Mouse (Mus musculus): ENCODE data around the gene Ttc23l. TPM values are rescaled to one million over a fixed set of nuclear protein-coding genes. Genes with fewer than 3 reads are reported as not detected.
"Not testable (repeated sequence)": the region's sequence is repeated elsewhere in the genome, so short reads cannot be mapped to it uniquely, and the experiment has no call there.

Gene Ttc23l
- polyA plus RNA-seq, 1 experiment from 2014 or later: not detected

DNA sequence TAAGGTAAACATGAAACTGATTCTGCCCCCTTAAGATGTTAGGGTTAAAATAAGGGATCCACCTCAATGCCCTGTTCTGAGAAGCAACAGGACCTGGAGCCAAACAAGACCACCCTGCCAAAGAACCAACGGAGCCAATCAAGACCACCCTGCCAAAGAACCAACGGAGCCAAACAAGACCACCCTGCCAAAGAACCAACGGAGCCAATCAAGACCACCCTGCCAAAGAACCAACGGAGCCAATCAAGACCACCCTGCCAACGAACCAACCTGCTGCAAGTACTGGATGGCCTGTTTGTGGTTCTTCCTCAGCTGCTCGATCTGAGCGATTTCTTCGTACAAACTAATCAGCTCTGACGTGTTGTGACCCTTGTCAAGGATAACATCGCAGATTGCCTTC, 25.1 kb downstream of the Ttc23l start:
- H3K36me3 ChIP-seq (ENCODE audit: insufficient read depth, low read length); H3K9me3 ChIP-seq (ENCODE audit: low read length); H3K4me2 ChIP-seq (replicated peaks; ENCODE audit: low read depth, low read length); ATAC-seq (ENCODE audit: low FRiP score, low TSS enrichment); H3K27me3 ChIP-seq (ENCODE audit: insufficient read depth, low read length); H3K4me1 ChIP-seq (ENCODE audit: insufficient read depth, low read length); H3K9ac ChIP-seq (replicated peaks; ENCODE audit: low read length); H3K4me3 ChIP-seq (ENCODE audit: low read length); H3K27ac ChIP-seq (ENCODE audit: low read length): not testable (repeated sequence)
- WGBS: 84% methylated on average over 10 of the region's 10 CpGs

DNA sequence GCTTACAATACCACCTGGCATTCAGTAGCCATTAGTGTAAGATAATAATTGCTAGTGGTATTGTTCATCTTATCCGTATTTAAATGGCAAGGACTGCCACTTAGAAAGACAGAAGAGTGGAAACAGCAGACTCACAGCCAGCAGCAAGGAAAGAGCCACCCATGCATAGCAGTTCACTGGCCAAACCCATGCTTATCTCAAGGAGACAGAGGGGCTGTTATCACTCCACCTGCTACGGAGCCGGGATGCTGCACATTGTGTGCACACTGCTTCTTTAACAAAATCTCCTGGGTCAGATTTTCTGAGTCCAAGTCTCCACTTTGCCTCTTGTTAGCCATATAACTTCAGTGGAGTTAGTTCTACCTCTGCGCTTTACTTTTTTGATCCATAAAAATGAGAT, 27.1 kb downstream of the Ttc23l start:
- H3K4me1 ChIP-seq (ENCODE audit: insufficient read depth, low read length): no peaks in the 10 kb centered on the region
- WGBS: 88% methylated on average over 4 of the region's 4 CpGs
- ATAC-seq (ENCODE audit: low FRiP score, low TSS enrichment): no peak
- H3K27ac ChIP-seq (ENCODE audit: low read length): no peak overlapping the region
- no peak overlapping the region for H3K9ac ChIP-seq (replicated peaks; ENCODE audit: low read length)
- no peaks in the 10 kb centered on the region for H3K27me3 ChIP-seq (ENCODE audit: insufficient read depth, low read length)
- no peak overlapping the region for H3K4me2 ChIP-seq (replicated peaks; ENCODE audit: low read depth, low read length)
- H3K4me3 ChIP-seq (ENCODE audit: low read length): no peak overlapping the region
- no peaks in the 10 kb centered on the region for H3K36me3 ChIP-seq (ENCODE audit: insufficient read depth, low read length)
- no peaks in the 10 kb centered on the region for H3K9me3 ChIP-seq (ENCODE audit: low read length)

DNA sequence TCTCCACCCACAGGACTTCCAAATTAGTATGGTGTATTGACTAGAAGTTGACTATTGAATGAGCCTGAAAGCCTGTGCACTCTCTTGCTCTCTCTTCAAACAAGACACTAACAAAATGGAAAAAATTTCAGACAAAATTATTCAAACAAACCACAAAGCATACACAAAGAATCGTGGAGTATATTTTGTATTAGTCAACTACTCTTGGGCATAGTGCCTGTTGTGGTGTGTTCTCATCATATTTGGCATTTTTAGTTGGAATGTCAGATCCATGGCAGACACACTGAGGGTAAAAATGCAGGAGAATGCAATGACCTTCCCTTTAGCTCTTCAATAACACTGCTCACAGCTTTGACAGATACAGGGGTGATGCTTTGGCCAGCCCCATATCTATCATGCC, 32.6 kb downstream of the Ttc23l start:
- WGBS: 79% methylated on average over 1 of the region's 1 CpGs
- Histone ChIP-seq H3K4me2 (replicated peaks; ENCODE audit: low read depth, low read length) (no peak overlapping the region), H3K36me3 (ENCODE audit: insufficient read depth, low read length) (no peaks in the 10 kb centered on the region), H3K4me1 (ENCODE audit: insufficient read depth, low read length) (no peaks in the 10 kb centered on the region), H3K4me3 (ENCODE audit: low read length) (no peak overlapping the region), H3K9ac (replicated peaks; ENCODE audit: low read length) (no peak overlapping the region), H3K27ac (ENCODE audit: low read length) (no peak overlapping the region), H3K27me3 (ENCODE audit: insufficient read depth, low read length) (no peaks in the 10 kb centered on the region; the same call in 1 of the 2 replicates), H3K9me3 (ENCODE audit: low read length) (no peaks in the 10 kb centered on the region)
- no peak for ATAC-seq (ENCODE audit: low FRiP score, low TSS enrichment)

DNA sequence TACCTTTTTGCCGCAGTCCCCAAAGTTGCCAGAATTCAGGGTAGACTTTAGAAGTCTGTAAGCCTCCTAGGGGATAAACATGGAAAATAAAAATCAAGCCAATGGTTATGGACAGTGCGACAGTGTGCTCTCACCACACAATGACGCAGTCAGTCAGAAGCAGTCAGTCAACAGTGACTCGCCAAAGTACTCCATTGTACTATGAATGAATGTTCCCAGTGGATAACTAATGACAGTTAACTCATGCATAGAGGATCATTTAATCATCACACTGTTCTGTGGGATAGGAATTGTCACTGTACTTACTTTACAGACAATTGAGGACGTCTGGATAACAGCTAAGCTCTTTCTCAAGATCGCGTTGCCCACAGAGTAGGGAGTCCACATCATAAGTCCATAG, 43.3 kb downstream of the Ttc23l start:
- no peaks in the 10 kb centered on the region for H3K27me3 ChIP-seq (ENCODE audit: insufficient read depth, low read length)
- H3K4me1 ChIP-seq (ENCODE audit: insufficient read depth, low read length): no peaks in the 10 kb centered on the region
- H3K4me3 ChIP-seq (ENCODE audit: low read length): no peak overlapping the region
- H3K27ac ChIP-seq (ENCODE audit: low read length): no peak overlapping the region
- no peak for ATAC-seq (ENCODE audit: low FRiP score, low TSS enrichment)
- H3K9ac ChIP-seq (replicated peaks; ENCODE audit: low read length): no peak overlapping the region
- no peaks in the 10 kb centered on the region for H3K36me3 ChIP-seq (ENCODE audit: insufficient read depth, low read length)
- no peak overlapping the region for H3K4me2 ChIP-seq (replicated peaks; ENCODE audit: low read depth, low read length)
- 86% methylated on average over 7 of the region's 7 CpGs for WGBS
- H3K9me3 ChIP-seq (ENCODE audit: low read length): no peaks in the 10 kb centered on the region

DNA sequence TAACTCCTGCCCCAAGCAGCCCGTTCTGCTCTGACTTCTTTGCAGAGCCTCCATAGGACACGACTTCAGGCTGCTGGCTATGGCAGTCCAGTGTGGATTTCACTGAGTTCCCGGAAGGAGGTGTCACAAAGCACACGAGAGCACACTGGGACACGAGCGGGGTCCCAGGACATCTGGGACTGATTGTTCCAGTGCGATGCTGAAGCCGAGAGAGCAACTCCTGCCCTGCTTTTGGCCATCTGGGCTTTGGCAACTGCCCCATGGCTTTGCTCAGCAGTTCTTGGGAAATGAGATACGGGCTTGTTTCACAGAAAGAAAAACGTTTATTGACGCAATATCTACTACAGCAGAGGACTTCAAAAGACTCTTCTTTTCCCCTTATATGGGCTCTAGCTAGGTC, 52.4 kb downstream of the Ttc23l start:
- Histone ChIP-seq H3K4me1 (ENCODE audit: insufficient read depth, low read length) (0 out of 2 replicates have a peak, but pooled peaks cover 3% of the 10 kb centered on the region), H3K27me3 (ENCODE audit: insufficient read depth, low read length) (no peaks in the 10 kb centered on the region), H3K4me3 (ENCODE audit: low read length) (no peak overlapping the region), H3K27ac (ENCODE audit: low read length) (no peak overlapping the region), H3K36me3 (ENCODE audit: insufficient read depth, low read length) (no peaks in the 10 kb centered on the region), H3K9me3 (ENCODE audit: low read length) (no peaks in the 10 kb centered on the region), H3K4me2 (replicated peaks; ENCODE audit: low read depth, low read length) (no peak overlapping the region), H3K9ac (replicated peaks; ENCODE audit: low read length) (no peak overlapping the region)
- ATAC-seq (ENCODE audit: low FRiP score, low TSS enrichment): no peak
- WGBS: 27% methylated on average over 11 of the region's 11 CpGs

DNA sequence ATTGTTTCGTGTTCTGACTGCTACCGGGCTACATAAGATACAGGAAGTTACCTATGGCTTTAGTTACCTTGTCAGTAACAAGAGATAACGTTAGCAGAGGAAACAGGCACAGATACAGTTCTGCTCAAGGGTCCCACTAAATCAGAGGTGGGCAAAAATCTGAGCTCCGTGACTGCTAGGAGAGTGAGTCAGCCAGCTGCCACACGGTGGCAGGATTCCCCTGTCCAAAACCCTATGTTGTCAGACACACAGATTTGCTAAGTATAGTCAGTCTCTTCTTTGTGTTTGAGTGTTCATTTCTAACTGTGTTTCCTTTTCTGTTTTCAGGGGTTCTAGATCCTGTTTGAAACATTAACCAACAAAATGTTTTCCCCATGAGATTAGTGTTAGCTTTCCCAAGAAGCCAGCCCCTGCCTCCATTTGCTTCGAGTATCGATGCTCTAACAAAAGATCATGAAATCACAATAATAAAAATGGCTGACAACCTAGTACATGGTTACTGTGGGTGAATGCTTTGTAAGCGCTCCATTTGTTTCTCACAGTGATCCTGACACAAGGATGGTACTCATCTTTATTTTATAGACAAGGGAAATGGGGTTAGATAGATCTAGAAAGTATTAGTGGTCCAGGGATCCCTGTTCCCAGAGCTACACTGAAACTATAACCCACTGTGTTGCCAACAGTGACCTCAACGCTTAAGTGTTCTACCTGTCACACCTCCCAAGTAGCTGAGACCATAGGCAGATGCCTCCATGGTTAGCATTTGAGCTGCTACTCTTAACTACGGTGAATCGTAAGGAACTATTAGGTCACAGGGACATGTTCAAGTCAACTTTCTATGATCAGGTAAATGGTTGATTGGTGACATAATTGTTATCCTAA, 57.4 kb downstream of the Ttc23l start:
- ATAC-seq (ENCODE audit: low FRiP score, low TSS enrichment): peak; percentile 31; the same call in 1 of the 2 replicates

DNA sequence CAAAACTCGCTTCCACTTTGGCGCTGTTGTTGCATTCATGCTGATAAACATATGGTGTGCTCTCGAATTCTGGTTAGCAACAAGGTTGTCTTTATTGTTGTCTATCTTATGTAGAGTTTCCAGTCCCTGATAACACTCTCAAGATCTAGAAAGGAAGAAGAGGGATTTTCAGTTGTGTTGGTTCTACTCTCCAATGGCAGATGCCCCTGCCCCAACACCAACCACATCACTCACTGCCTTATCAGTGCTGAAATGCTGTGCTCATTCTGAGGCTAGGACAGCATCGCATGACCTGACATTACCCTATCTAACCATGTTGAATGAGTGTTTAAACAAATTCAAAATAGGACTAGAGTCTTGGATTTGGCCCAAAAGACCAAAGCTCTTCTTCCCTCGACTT, 58.4 kb downstream of the Ttc23l start:
- Histone ChIP-seq H3K9ac (replicated peaks; ENCODE audit: low read length) (no peak overlapping the region), H3K4me2 (replicated peaks; ENCODE audit: low read depth, low read length) (no peak overlapping the region), H3K27ac (ENCODE audit: low read length) (no peak overlapping the region), H3K9me3 (ENCODE audit: low read length) (no peaks in the 10 kb centered on the region), H3K4me3 (ENCODE audit: low read length) (no peak overlapping the region), H3K4me1 (ENCODE audit: insufficient read depth, low read length) (no peaks in the 10 kb centered on the region), H3K27me3 (ENCODE audit: insufficient read depth, low read length) (no peaks in the 10 kb centered on the region), H3K36me3 (ENCODE audit: insufficient read depth, low read length) (peaks cover 6% of the 10 kb centered on the region; the same call in 1 of the 2 replicates)
- no peak for ATAC-seq (ENCODE audit: low FRiP score, low TSS enrichment)
- 83% methylated on average over 5 of the region's 5 CpGs for WGBS

More for the DNA sequence above, 57.4 kb downstream of the Ttc23l start:
- H3K4me2 ChIP-seq (replicated peaks; ENCODE audit: low read depth, low read length): no peak overlapping the region
- H3K27ac ChIP-seq (ENCODE audit: low read length): no peak overlapping the region
- no peaks in the 10 kb centered on the region for H3K9me3 ChIP-seq (ENCODE audit: low read length)
- H3K4me1 ChIP-seq (ENCODE audit: insufficient read depth, low read length): 0 out of 2 replicates have a peak, but pooled peaks cover 2% of the 10 kb centered on the region
- H3K4me3 ChIP-seq (ENCODE audit: low read length): no peak overlapping the region
- peaks cover 3% of the 10 kb centered on the region; the same call in 1 of the 2 replicates for H3K36me3 ChIP-seq (ENCODE audit: insufficient read depth, low read length)
- no peak overlapping the region for H3K9ac ChIP-seq (replicated peaks; ENCODE audit: low read length)
- 57% methylated on average over 11 of the region's 11 CpGs for WGBS
- H3K27me3 ChIP-seq (ENCODE audit: insufficient read depth, low read length): no peaks in the 10 kb centered on the region

DNA sequence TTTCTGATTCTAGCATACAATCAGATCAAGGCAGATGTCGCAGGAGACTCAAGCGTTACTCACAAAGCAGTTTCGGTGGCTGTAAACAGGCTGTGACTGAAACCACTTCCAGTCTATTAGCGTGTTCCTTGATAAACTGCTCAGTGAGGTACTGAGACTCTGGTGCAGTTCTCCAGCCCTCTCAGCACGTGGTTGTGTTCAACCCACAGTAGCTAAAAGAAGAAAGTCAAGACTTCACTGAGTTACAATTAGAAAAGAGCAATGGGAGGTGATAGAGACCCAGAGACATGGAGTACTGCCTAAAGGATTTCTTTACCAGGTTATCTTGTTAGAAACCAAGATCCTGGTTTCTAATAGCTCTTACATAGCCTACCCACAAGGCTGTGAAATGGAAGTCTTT, 58.9 kb downstream of the Ttc23l start:
- H3K4me1 ChIP-seq (ENCODE audit: insufficient read depth, low read length): no peaks in the 10 kb centered on the region
- peaks cover 6% of the 10 kb centered on the region; the same call in 1 of the 2 replicates for H3K36me3 ChIP-seq (ENCODE audit: insufficient read depth, low read length)
- ATAC-seq (ENCODE audit: low FRiP score, low TSS enrichment): no peak

DNA sequence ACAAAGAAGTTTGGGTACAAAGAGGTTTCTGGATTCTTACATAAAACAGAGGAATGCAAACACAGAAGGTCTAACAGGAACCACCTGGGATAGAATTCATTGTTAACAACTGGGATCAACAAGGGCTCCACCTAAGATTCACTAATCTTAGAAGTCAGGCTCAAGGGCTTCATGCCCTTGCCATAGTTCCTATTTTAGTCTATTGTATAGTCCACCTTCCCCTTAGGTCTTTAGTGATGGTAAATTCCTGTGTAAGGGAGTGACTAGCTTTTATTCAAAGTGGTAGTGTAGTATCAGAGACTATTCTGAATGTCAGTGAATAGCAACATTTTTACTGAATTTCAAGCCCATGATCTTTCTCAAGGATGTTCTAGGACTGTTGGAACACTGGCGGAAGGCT, 61.8 kb downstream of the Ttc23l start:
- H3K9me3 ChIP-seq (ENCODE audit: low read length); H3K4me3 ChIP-seq (ENCODE audit: low read length); H3K9ac ChIP-seq (replicated peaks; ENCODE audit: low read length); H3K4me1 ChIP-seq (ENCODE audit: insufficient read depth, low read length); ATAC-seq (ENCODE audit: low FRiP score, low TSS enrichment); H3K27ac ChIP-seq (ENCODE audit: low read length); H3K4me2 ChIP-seq (replicated peaks; ENCODE audit: low read depth, low read length); H3K27me3 ChIP-seq (ENCODE audit: insufficient read depth, low read length): not testable (repeated sequence)
- WGBS: 100% methylated on average over 1 of the region's 1 CpGs
- H3K36me3 ChIP-seq (ENCODE audit: insufficient read depth, low read length): peaks cover 24% of the 10 kb centered on the region

More for the DNA sequence above, 58.9 kb downstream of the Ttc23l start:
- Histone ChIP-seq H3K27ac (ENCODE audit: low read length) (no peak overlapping the region), H3K9me3 (ENCODE audit: low read length) (no peaks in the 10 kb centered on the region), H3K9ac (replicated peaks; ENCODE audit: low read length) (no peak overlapping the region), H3K4me3 (ENCODE audit: low read length) (no peak overlapping the region), H3K4me2 (replicated peaks; ENCODE audit: low read depth, low read length) (no peak overlapping the region), H3K27me3 (ENCODE audit: insufficient read depth, low read length) (no peaks in the 10 kb centered on the region)
- 76% methylated on average over 5 of the region's 5 CpGs for WGBS

DNA sequence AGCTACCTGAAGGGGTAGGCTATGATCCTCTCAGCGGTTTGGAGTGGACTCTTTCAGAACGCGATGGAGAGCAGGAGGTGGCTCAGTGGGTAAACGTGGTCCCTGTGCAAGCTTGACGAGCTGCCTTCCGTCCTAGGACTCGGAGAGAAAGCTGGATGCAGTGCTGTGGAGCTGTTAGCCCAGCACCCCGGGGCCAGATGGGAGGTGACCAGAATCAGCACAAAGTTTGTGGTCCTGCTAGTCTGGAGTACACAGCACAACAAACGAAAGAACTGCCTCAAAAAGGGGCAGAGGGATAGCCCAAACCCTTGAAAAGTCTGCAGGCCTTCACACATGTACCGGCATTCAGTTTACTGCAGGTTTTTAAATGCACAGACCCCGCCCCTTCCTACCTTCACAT, 62.5 kb downstream of the Ttc23l start:
- Histone ChIP-seq H3K9me3 (ENCODE audit: low read length) (no peaks in the 10 kb centered on the region), H3K9ac (replicated peaks; ENCODE audit: low read length) (no peak overlapping the region), H3K4me3 (ENCODE audit: low read length) (no peak overlapping the region), H3K27me3 (ENCODE audit: insufficient read depth, low read length) (no peaks in the 10 kb centered on the region), H3K4me2 (replicated peaks; ENCODE audit: low read depth, low read length) (no peak overlapping the region), H3K36me3 (ENCODE audit: insufficient read depth, low read length) (peaks cover 28% of the 10 kb centered on the region), H3K27ac (ENCODE audit: low read length) (no peak overlapping the region), H3K4me1 (ENCODE audit: insufficient read depth, low read length) (no peaks in the 10 kb centered on the region)
- 95% methylated on average over 11 of the region's 11 CpGs for WGBS
- no peak for ATAC-seq (ENCODE audit: low FRiP score, low TSS enrichment)
